Mouse (Mus musculus) hindbrain, embryonic 16.5 days (tissue): ENCODE measurements at regions not wholly inside any gene's neighbourhood (a gene's known extent, or its start where the extent isn't known, plus 50 kb on each side); places are given as distances from the start of the nearest gene placed in this dataset.
"Not testable (repeated sequence)": the region's sequence is repeated elsewhere in the genome, so short reads cannot be mapped to it uniquely, and the experiment has no call there.

ENCODE experiments used
- ATAC-seq: fragments of 200-750 bp; cut with Nextera tagmentation; 2 replicates; pipeline ENCODE4 v1.8.0; 2017; ENCODE audit warnings: moderate TSS enrichment, moderate library complexity
- H3K27ac ChIP-seq: fragments of 300-500 bp; sonication (generic); 2 replicates; pipeline ENCODE4 v1.5.1; 2014; ENCODE audit warnings: low read depth, mild to moderate bottlenecking, control low read depth, low read length, moderate library complexity
- H3K27me3 ChIP-seq: fragments of 300-500 bp; sonication (generic); replicated peaks from 2 replicates; pipeline ENCODE4 v1.6.1; 2014; ENCODE audit warnings: low read length; ENCODE audit not compliant: control insufficient read depth, insufficient read depth
- H3K36me3 ChIP-seq: fragments of 300-500 bp; sonication (generic); 2 replicates; pipeline ENCODE4 v1.6.1; 2014; ENCODE audit warnings: mild to moderate bottlenecking, low read length, moderate library complexity, mixed read lengths; ENCODE audit not compliant: control insufficient read depth, insufficient read depth
- H3K4me1 ChIP-seq: fragments of 300-500 bp; sonication (generic); 2 replicates; pipeline ENCODE4 v1.6.1; 2014; ENCODE audit warnings: low read depth, low read length; ENCODE audit not compliant: control insufficient read depth, insufficient read depth
- H3K4me2 ChIP-seq: fragments of 300-500 bp; sonication (generic); 2 replicates; pipeline ENCODE4 v1.6.1; 2014; ENCODE audit warnings: mild to moderate bottlenecking, low read length, control low read depth, moderate library complexity
- H3K4me3 ChIP-seq: fragments of 300-500 bp; sonication (generic); 2 replicates; pipeline ENCODE4 v1.5.1; 2014; ENCODE audit warnings: mild to moderate bottlenecking, low read length, control low read depth, moderate library complexity
- H3K9ac ChIP-seq: fragments of 300-500 bp; sonication (generic); 2 replicates; pipeline ENCODE4 v1.6.1; 2014; ENCODE audit warnings: low read depth, mild to moderate bottlenecking, control low read depth, low read length, moderate library complexity
- H3K9me3 ChIP-seq: fragments of 300-500 bp; sonication (generic); 2 replicates; pipeline ENCODE4 v1.6.1; 2014; ENCODE audit warnings: mild to moderate bottlenecking, low read length, moderate library complexity; ENCODE audit not compliant: control insufficient read depth
- WGBS: fragments of 180-500 bp; shearing (Covaris S2); extraction: QIAGEN DNeasy Blood & Tissue Kit; methylation state at CpG from one replicate; pipeline ENCODE4 v1.1.7; 2014; 5-methylcytosine and 5-hydroxymethylcytosine counted together

DNA sequence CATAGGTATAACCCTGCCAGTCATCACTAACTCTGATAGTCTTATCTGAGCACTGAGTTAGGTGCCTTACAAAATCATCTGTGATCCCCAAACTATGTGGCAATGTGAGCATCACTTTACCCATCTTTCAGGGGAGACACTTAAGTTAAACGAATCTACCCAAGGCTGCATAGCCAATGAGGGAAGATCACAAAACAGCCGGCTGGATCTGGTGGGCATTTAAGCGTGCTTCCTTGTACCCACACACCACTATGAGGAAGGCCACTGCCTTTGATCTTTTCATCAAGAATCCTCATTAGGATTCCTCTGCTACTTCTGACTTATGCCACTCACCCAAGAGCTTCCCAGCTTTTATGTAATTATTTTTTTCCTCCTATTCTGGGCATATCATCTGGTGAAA is 257.1 kb upstream of the Pik3r1 start:
- Histone ChIP-seq H3K4me3 (no peak overlapping the region), H3K9me3 (no peaks in the 10 kb centered on the region), H3K36me3 (no peaks in the 10 kb centered on the region), H3K27ac (no peak overlapping the region), H3K4me1 (no peaks in the 10 kb centered on the region), H3K4me2 (no peak overlapping the region), H3K27me3 (no peaks in the 10 kb centered on the region), H3K9ac (no peak overlapping the region)
- ATAC-seq, result no peak
- 87% methylated on average over 3 of the region's 3 CpGs for WGBS

DNA sequence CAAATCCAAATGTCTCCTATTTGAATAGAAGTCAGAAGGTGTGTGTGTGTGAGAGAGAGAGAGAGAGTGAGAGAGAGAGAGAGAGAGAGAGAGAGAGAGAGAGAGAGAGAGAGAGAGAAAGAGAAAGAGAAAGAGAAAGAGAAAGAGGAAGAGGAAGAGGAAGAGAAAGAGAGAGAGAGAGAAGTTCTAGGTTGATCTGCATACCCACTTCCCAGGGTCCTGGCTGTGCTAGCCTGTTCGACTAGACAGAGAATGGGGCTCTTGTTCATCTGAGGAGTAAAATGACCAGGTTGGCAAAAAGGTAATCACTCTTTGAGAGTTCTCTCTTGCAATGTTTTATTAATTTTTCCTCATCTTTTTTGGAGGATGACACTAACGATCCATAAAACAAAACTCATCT is 257.5 kb upstream of the Pik3r1 start:
- H3K9me3 ChIP-seq, result not testable (repeated sequence)

DNA sequence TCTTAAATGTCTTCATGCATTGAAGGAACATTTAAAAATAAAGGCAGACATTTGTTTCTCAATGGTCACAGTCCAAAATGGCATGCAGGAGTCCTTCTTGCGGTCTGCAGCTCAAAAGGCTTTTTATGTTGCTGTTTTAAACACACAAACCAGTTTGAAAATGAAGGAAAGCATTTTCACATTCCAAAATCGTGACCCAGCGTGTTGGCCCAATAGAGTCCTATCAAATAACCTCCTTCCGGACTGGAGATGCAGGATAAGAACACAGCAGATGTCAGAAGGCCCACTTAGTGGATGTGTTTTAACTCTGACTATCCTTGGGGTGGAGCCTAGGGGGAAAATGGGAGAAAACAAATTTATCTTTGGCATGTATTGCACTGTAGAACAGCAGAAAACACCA is 263.4 kb upstream of the Pik3r1 start:
- ATAC-seq, result no peak
- H3K4me1 ChIP-seq, result no peaks in the 10 kb centered on the region
- H3K4me3 ChIP-seq, result no peak overlapping the region
- no peak overlapping the region for H3K27ac ChIP-seq
- H3K9me3 ChIP-seq, result no peaks in the 10 kb centered on the region
- H3K36me3 ChIP-seq, result no peaks in the 10 kb centered on the region
- H3K4me2 ChIP-seq, result no peak overlapping the region
- WGBS, result 89% methylated on average over 4 of the region's 4 CpGs
- no peaks in the 10 kb centered on the region for H3K27me3 ChIP-seq
- H3K9ac ChIP-seq, result no peak overlapping the region

More for the DNA sequence above, 257.5 kb upstream of the Pik3r1 start:
- ATAC-seq, H3K4me2 ChIP-seq, H3K4me1 ChIP-seq, H3K9ac ChIP-seq, H3K27ac ChIP-seq, H3K4me3 ChIP-seq, H3K36me3 ChIP-seq, H3K27me3 ChIP-seq: not testable (repeated sequence)
- 83% methylated on average over 2 of the region's 2 CpGs for WGBS

DNA sequence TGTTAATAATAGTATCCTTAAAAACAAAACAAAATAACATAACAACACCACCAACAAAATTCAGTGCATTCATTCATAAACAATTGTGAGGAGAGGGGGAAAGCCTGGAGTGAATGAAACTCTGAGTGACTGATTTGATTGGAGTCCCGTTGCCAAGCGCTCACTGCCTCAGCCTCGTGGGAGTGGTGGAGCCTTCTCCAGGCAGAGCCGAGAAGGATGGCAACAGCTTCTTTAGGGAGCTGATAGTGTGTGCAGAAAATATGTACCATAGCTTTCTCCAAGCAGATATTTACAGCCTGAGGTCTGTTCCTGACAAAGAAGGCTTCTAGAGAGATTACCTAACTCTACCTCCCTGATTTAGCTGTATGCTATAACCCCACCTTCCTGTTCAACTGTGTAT is 266.5 kb upstream of the Pik3r1 start:
- H3K9me3 ChIP-seq, result no peaks in the 10 kb centered on the region
- no peak overlapping the region for H3K27ac ChIP-seq
- no peak overlapping the region for H3K4me3 ChIP-seq
- H3K27me3 ChIP-seq, result no peaks in the 10 kb centered on the region
- ATAC-seq, result no peak
- H3K4me2 ChIP-seq, result no peak overlapping the region
- 36% methylated on average over 4 of the region's 4 CpGs for WGBS
- H3K4me1 ChIP-seq, result no peaks in the 10 kb centered on the region
- no peaks in the 10 kb centered on the region for H3K36me3 ChIP-seq
- H3K9ac ChIP-seq, result no peak overlapping the region

DNA sequence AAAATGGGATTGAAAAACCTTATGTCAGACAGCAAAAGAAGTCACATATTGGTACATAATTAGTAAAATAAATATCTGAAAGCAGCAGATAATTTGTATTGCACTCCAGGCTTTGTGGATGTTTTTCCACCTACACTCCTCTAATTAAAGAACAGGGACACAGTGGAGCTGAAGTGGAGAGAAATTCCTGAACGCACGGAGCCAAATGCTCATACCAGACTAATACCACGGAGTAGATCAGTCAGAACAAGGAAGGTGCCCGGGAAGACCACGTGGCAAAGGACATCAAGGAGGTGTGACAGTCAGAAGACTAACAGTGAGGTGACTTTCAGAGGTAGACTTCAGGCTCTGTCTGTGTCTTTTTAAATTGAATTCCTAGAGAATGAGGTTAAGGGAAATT is 268.0 kb upstream of the Pik3r1 start:
- Histone ChIP-seq H3K27ac (no peak overlapping the region), H3K4me3 (no peak overlapping the region), H3K36me3 (no peaks in the 10 kb centered on the region), H3K9ac (no peak overlapping the region), H3K27me3 (no peaks in the 10 kb centered on the region), H3K9me3 (no peaks in the 10 kb centered on the region), H3K4me1 (no peaks in the 10 kb centered on the region), H3K4me2 (no peak overlapping the region)
- ATAC-seq, result no peak
- 79% methylated on average over 5 of the region's 5 CpGs for WGBS

DNA sequence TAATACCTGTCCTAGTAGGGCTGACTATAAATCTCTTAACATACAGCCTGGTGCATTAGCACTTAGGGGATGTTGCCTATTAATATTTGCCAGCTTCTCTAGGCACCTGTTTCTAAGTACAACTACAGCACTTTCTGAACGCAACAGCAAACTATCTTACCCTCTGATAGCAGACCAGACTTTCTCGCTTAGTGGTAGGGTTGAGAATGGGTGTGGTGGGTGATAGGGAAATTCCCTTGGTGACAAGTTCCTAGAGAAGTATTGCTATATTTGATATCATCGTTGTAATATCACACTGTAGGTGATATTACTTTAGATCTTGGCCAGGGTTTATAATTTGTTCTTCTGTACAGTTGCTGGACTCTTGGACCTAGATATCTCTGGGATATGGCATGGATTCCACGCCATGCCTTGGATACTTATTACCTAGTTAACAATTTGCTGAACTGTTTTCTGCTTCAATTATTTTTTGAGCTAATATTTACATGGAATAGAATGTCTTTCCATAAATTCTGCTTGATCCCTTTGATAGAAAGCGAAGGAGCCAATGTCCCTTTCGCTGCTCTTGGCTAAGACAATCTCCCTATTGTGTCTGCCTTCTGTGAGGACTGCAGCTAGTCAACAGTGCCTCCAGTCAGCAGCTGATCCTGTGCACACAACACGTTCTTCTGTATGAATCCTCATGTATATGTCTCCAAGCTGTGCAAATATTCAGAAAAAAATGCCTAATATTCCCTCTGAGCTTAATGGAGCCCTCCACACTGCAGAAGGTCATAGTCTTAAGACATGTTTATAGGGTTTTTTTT is 269.0 kb upstream of the Pik3r1 start:
- Histone ChIP-seq H3K9ac (no peak overlapping the region), H3K4me1 (no peaks in the 10 kb centered on the region), H3K4me3 (no peak overlapping the region), H3K36me3 (no peaks in the 10 kb centered on the region), H3K9me3 (no peaks in the 10 kb centered on the region), H3K27ac (no peak overlapping the region), H3K27me3 (no peaks in the 10 kb centered on the region), H3K4me2 (no peak overlapping the region)
- no peak for ATAC-seq
- WGBS, result 83% methylated on average over 7 of the region's 7 CpGs

DNA sequence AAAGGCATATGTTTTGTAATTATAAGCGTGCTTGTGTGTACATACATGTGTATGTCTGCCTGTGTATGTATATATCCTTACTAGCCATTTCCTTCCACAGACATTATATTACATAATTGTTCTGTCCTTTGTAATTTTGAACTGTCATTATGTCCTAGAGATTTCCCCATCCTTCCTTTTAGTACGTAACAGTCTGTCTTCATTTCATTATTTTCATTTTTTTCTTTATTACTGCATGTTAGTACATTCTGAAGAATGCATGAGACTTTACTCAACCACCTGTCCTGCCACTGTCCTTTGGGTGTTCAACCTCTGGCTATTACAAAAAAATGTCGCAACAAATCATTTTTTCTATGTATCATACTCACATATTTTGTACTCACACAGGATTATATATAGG is 292.2 kb upstream of the Pik3r1 start:
- no peak for ATAC-seq
- H3K4me3 ChIP-seq, result no peak overlapping the region
- H3K4me2 ChIP-seq, result no peak overlapping the region
- no peaks in the 10 kb centered on the region for H3K9me3 ChIP-seq
- H3K27ac ChIP-seq, result no peak overlapping the region
- WGBS, result 91% methylated on average over 3 of the region's 3 CpGs
- no peaks in the 10 kb centered on the region for H3K36me3 ChIP-seq
- no peaks in the 10 kb centered on the region for H3K4me1 ChIP-seq
- no peaks in the 10 kb centered on the region for H3K27me3 ChIP-seq
- H3K9ac ChIP-seq, result no peak overlapping the region

DNA sequence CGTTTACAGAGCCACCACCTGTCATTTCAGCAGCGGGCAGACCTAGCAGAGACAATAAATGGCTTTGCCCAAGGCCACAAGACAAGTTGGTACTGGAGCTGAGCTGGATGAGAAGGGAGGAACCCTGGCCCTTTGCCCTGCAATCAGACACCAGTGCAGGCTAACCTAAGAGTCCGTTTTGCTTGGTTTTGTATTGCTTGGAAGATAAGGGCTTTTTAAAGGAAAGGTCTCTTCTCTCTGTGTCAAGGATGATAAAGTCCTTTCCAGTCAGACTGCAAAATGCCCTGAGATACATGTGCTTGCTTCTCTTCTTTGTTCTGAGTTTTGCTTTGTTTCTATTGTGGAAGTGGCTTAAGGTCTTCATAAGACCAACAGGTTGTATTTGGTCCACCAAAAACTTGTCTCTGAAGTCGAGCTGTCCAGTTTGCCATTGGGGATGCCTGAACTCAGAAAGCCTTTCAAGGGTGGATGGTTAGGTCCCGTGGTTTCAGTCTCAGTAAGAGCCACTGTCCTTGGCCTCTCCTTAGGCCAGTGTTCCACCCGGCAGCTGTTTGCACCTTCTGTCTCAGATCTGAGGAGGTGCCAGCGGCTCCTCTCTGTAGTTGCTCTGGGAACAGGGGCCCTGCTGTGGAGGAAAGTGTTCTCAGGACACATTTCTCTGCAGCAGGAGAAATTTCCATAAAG is 296.7 kb upstream of the Pik3r1 start:
- WGBS, result 66% methylated on average over 7 of the region's 7 CpGs

DNA sequence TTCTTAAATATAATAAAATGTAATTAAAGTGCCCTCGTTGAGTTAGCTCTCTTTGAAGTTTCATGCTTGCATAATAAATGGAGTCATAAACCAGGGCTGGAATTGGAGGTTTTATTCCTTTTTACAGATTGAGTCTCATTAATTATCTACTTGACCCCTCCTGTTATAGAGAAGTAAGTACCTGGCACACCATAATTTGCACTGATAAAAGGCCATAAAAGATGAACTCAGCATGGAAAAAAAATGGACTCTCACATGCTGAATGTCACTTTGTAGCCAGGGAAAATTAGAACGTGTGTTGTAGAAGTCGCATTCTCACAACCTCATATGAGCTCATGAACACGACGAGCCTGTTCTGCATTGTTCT is 297.2 kb upstream of the Pik3r1 start:
- ATAC-seq, result no peak
- 75% methylated on average over 5 of the region's 5 CpGs for WGBS

More for the DNA sequence above, 296.7 kb upstream of the Pik3r1 start:
- no peaks in the 10 kb centered on the region for H3K27me3 ChIP-seq
- no peak overlapping the region for H3K4me3 ChIP-seq
- no peaks in the 10 kb centered on the region for H3K36me3 ChIP-seq
- H3K9ac ChIP-seq, result no peak overlapping the region
- no peaks in the 10 kb centered on the region for H3K4me1 ChIP-seq
- no peaks in the 10 kb centered on the region for H3K9me3 ChIP-seq
- H3K27ac ChIP-seq, result no peak overlapping the region
- no peak for ATAC-seq
- no peak overlapping the region for H3K4me2 ChIP-seq

More for the DNA sequence above, 297.2 kb upstream of the Pik3r1 start:
- H3K9me3 ChIP-seq, result no peaks in the 10 kb centered on the region
- no peaks in the 10 kb centered on the region for H3K27me3 ChIP-seq
- H3K27ac ChIP-seq, result no peak overlapping the region
- H3K36me3 ChIP-seq, result no peaks in the 10 kb centered on the region
- no peak overlapping the region for H3K4me2 ChIP-seq
- H3K4me1 ChIP-seq, result no peaks in the 10 kb centered on the region
- H3K4me3 ChIP-seq, result no peak overlapping the region
- no peak overlapping the region for H3K9ac ChIP-seq
